Mouse (Mus musculus) adrenal gland, adult (tissue): ENCODE results near the gene Olfr154.
"Not testable (repeated sequence)": the region's sequence is repeated elsewhere in the genome, so short reads cannot be mapped to it uniquely, and the experiment has no call there.

ENCODE experiments used
- DNase-seq, 2 experiments: peaks; one replicate each; pipeline ENCODE4 v3.0.0; 2022 to 2023; ENCODE audit warnings: low spot score in 1 of 2; ENCODE audit not compliant: inconsistent age in 2 of 2

Gene Olfr154

GRCm38 (mm10) chr2:85664355-85664754 lies at the start of gene Olfr154:
TSS of gene Olfr154 (minus strand) at chr2:85664455.
- not testable (repeated sequence) for DNase-seq

DNA sequence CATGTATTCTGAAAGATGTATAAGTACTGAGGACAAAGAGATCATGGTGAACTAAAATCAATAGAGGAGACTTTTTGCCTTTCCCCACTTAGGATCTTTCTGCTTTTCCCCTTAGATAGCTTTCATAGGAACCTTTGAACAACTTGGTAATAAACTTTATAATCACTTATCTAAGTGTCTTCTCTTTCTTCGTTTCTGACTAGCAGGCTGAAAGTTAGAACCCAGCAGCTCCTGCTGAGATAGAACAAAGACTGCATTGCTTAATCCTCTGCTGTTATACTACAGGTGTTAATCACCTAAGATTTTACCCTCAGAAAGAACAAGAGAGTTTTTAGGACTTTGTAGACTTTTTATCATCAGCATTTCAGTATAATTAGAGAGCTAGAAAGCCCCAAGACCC lies 46.9 kb upstream of the Olfr154 start:
- no peak for DNase-seq

GRCm38 (mm10) chr2:85710680-85711079 lies 46.4 kb upstream of the Olfr154 start:
- DNase-seq, result not testable (repeated sequence)

GRCm38 (mm10) chr2:85689131-85689530 lies 24.9 kb upstream of the Olfr154 start, which contains the start of gene Olfr1008:
TSS of gene Olfr1008 (plus strand) at chr2:85689431.
- DNase-seq, result no peak

DNA sequence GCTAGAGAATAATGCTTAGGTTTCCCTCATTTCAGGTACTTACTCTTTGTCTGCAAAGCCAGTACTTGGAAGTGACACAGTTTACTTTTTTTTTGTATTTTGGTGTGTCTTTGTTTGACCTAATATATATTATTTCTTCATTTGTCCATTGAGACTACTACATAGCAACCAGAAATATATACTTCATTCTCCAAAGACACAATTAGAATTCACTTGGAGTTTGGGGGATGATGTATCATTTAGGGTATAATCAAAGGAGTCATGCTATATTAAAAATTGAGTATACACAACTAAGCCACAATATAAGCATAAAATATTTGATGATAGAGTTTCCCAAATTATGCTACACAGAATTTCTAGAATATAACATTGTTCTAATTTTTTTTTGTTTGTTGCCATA lies 14.4 kb upstream of the Olfr154 start, which contains the start of gene Olfr1006:
Gene Olfr1006 (minus strand): TSS at position 101 of the 400 bp plus-strand sequence.
- DNase-seq, result no peak

DNA sequence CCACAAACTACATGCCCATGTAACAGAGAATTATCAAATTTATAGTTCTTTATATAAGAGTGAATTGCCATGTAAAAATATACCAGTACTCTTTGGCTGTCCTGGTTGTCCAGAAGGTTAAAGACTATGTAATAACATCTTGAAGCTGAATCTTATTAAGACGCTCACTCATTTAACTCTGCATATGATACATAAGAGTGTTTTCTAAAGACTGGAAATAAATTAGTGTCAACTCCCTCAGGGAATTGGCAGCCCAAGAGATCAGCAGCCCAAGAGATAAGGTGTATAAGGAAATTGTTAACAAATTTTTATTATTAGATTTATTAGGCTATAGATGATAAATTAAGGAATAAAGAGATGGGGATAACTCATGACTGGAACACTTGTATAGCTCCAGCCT lies 13.7 kb downstream of the Olfr154 start, which contains the start of gene Olfr1002:
Gene Olfr1002 (minus strand): TSS at position 101 of the 400 bp plus-strand sequence.
- DNase-seq, result no peak
